Mouse (Mus musculus): Measurements from ENCODE around the gene Tcte1. TPM values are rescaled to one million over a fixed set of nuclear protein-coding genes. Genes with fewer than 3 reads are reported as not detected.

Tcte1 gene
- polyA plus RNA-seq, 1 experiment from 2014 or later = 2.9 TPM

GRCm38 (mm10) chr17:45582188-45582587 lies 59.0 kb downstream of the Tcte1 start:
- H3K36me3 ChIP-seq = 0 out of 2 replicates have a peak, but pooled peaks cover 4% of the 10 kb centered on the region
- no peak overlapping the region for H3K9ac ChIP-seq (replicated peaks)
- H3K4me2 ChIP-seq = no peak overlapping the region
- no peaks in the 10 kb centered on the region for H3K27me3 ChIP-seq (replicated peaks)
- WGBS = 94% methylated on average over 6 of the region's 6 CpGs
- H3K4me1 ChIP-seq = peaks cover 24% of the 10 kb centered on the region
- no peaks in the 10 kb centered on the region for H3K9me3 ChIP-seq (replicated peaks)
- H3K27ac ChIP-seq (replicated peaks) = no peak overlapping the region
- H3K4me3 ChIP-seq (replicated peaks) = no peak overlapping the region
- no peak for ATAC-seq (ENCODE audit: low FRiP score)

- Histone ChIP-seq H3K27me3 (replicated peaks) (no peaks in the 10 kb centered on the region), H3K36me3 (0 out of 2 replicates have a peak, but pooled peaks cover 4% of the 10 kb centered on the region), H3K4me1 (peaks cover 24% of the 10 kb centered on the region), H3K4me2 (no peak overlapping the region), H3K27ac (replicated peaks) (no peak overlapping the region), H3K9me3 (replicated peaks) (no peaks in the 10 kb centered on the region), H3K4me3 (replicated peaks) (no peak overlapping the region), H3K9ac (replicated peaks) (no peak overlapping the region)
- 77% methylated on average over 6 of the region's 6 CpGs for WGBS
- ATAC-seq (ENCODE audit: low FRiP score) = no peak
Observed at GRCm38 (mm10) chr17:45582715-45583355, 59.6 kb downstream of the Tcte1 start.

DNA sequence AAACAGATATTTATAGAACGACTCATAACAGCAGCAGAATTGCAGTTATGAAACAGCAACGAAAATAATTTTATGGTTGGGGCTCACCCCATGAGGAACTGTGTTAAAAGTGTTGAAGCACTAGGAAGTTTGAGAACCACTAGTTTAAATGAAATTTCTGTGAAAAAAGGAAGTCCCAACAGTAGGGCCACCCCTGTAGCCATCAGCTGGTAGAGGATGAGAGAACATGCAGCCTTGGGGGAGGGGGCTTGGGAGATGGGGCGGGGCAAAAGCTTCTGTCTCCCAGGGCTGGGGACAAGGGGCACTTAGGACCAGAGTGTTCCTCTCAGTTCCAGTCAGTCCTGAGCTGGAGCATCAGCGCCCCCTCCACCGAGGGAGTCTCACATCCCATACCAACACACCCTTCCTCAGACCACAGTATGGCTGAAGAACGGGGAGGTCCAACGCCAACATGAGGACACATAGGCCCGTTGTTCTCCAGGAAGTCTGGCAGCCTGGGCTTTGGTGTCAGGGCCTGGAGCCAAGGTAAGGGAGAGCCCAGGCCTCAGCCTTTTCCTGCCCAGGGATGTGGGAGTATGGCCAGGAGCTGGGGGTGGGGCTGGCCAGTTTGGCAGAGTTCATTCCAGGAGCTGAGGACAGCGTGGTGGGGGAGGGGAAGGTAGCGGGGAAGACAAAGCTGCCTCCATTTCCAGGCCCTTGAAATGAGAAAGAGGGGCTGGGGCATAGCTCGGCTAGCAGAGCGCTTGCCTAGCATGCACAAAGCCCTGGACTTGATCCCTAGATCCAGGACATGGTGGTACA lies 61.1 kb downstream of the Tcte1 start:
- H3K4me3 ChIP-seq (replicated peaks) = no peak overlapping the region
- ATAC-seq (ENCODE audit: low FRiP score) = peak; percentile 61
- H3K4me1 ChIP-seq = peaks cover 24% of the 10 kb centered on the region
- no peaks in the 10 kb centered on the region for H3K9me3 ChIP-seq (replicated peaks)
- no peaks in the 10 kb centered on the region for H3K27me3 ChIP-seq (replicated peaks)
- WGBS = 37% methylated on average over 12 of the region's 12 CpGs
- H3K27ac ChIP-seq (replicated peaks) = peak overlapping the region; percentile 62
- 0 out of 2 replicates have a peak, but pooled peaks cover 4% of the 10 kb centered on the region for H3K36me3 ChIP-seq
- no peak overlapping the region for H3K4me2 ChIP-seq
- H3K9ac ChIP-seq (replicated peaks) = no peak overlapping the region

DNA sequence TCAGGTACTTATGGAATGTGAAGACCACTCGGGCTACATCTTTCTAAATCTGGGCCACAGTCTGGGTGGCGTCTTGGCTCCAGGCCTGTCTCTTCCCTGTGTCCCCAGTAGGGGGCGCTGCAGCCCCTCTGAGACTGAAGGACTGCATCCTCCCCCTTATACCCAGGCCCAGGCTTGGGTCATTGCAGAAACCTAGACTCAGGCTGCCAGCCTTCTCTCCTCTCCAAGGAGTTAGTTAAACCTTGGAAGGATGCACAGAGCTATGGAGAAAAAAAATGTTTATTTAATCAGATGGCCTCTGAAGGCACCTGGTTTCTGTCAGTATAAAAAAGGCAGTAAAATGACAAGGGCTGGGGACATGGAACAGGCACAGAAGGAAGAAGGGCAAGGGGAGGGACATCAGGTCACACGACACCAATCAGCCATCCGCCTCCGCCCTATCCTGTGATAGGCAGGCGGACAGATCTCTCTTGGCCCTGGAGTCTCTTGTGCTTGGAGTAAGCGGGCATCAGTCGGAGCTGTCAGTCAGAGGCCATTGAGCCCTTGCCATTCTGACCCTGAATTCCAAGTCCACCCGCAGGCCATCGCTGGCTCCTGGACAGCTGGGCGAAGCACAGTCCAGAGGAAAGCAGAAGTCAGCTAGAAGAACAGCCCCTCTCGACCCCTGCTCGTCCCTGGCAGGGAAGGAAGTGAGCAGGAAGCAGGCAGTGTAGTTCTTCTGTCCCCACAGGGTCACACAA lies 61.9 kb downstream of the Tcte1 start:
- H3K4me2 ChIP-seq = no peak overlapping the region
- H3K36me3 ChIP-seq = 0 out of 2 replicates have a peak, but pooled peaks cover 4% of the 10 kb centered on the region
- 45% methylated on average over 14 of the region's 14 CpGs for WGBS
- no peaks in the 10 kb centered on the region for H3K27me3 ChIP-seq (replicated peaks)
- no peak overlapping the region for H3K9ac ChIP-seq (replicated peaks)
- H3K27ac ChIP-seq (replicated peaks) = peak overlapping the region; percentile 62
- no peak overlapping the region for H3K4me3 ChIP-seq (replicated peaks)
- peak; percentile 35 for ATAC-seq (ENCODE audit: low FRiP score)
- H3K9me3 ChIP-seq (replicated peaks) = no peaks in the 10 kb centered on the region
- peaks cover 24% of the 10 kb centered on the region for H3K4me1 ChIP-seq

DNA sequence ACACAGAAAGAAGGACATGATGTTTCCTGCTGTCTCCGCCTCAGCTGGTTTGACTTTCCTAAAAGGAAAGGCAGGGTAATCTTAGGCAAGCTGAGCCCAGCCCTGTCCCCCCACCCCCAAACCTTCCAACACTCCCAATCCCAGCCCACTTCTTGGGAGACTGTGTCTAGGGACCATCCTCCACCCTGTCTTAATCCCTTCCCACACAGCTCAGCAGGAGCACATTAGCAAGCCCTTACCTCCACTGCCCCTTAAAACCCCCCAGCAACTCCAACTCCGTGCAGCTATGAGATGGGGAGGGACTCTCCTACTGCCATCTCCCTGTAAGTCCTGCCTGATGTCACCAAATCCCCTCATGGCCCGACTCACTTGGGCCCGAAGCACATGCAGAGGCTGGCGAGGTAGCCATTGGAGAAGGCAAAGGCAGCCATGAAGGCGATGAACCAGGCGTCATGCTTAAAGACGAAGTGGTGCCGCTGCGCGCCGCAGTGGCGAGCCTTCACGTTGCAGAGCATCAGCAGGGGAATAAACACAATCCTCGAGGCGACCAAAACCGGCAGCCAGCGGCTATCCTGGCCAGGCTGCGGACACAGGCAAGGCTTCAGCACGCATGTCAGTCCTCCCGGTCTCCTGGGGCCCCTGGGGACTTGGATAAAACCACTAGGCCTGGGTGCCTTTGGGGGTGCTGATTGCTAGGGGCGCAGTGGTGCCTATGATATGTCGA lies 62.7 kb downstream of the Tcte1 start:
- Histone ChIP-seq H3K36me3 (0 out of 2 replicates have a peak, but pooled peaks cover 4% of the 10 kb centered on the region), H3K4me2 (no peak overlapping the region), H3K4me3 (replicated peaks) (no peak overlapping the region), H3K4me1 (peaks cover 23% of the 10 kb centered on the region), H3K27me3 (replicated peaks) (no peaks in the 10 kb centered on the region), H3K27ac (replicated peaks) (peak overlapping the region; percentile 62), H3K9me3 (replicated peaks) (no peaks in the 10 kb centered on the region), H3K9ac (replicated peaks) (no peak overlapping the region)
- ATAC-seq (ENCODE audit: low FRiP score) = no peak
- 78% methylated on average over 23 of the region's 23 CpGs for WGBS

- no peaks in the 10 kb centered on the region for H3K27me3 ChIP-seq (replicated peaks)
- peaks cover 18% of the 10 kb centered on the region for H3K4me1 ChIP-seq
- H3K9me3 ChIP-seq (replicated peaks) = no peaks in the 10 kb centered on the region
- no peak overlapping the region for H3K27ac ChIP-seq (replicated peaks)
- H3K4me2 ChIP-seq = no peak overlapping the region
- WGBS = over 99% methylated on average over 3 of the region's 3 CpGs
- ATAC-seq (ENCODE audit: low FRiP score) = no peak
- no peak overlapping the region for H3K4me3 ChIP-seq (replicated peaks)
- H3K36me3 ChIP-seq = 0 out of 2 replicates have a peak, but pooled peaks cover 4% of the 10 kb centered on the region
- no peak overlapping the region for H3K9ac ChIP-seq (replicated peaks)
Observed at GRCm38 (mm10) chr17:45586449-45586837, 63.2 kb downstream of the Tcte1 start.

DNA sequence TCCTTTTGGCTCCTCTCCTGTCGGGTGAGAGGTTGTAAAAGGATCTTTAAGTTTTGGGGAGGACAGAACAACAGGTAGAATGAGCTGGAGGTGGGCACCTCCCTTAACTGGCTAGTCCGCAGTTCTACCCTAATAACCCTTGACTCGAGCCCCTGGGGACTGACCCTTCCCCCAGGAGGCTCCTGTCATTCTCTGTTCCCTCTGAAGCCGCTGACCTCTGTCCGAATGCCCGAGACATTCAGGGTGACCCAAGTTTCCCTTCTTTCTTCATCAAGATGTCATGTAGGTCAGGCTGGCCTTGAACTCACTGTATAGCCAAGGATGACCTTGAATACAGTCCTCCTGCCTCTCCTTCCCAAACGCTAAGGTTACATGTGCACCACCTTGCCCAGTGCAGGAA lies 65.1 kb downstream of the Tcte1 start:
- Histone ChIP-seq H3K4me2 (no peak overlapping the region), H3K36me3 (0 out of 2 replicates have a peak, but pooled peaks cover 4% of the 10 kb centered on the region), H3K9me3 (replicated peaks) (no peaks in the 10 kb centered on the region), H3K27ac (replicated peaks) (no peak overlapping the region), H3K9ac (replicated peaks) (no peak overlapping the region), H3K27me3 (replicated peaks) (no peaks in the 10 kb centered on the region; the same call in 1 of the 2 replicates), H3K4me1 (peaks cover 33% of the 10 kb centered on the region), H3K4me3 (replicated peaks) (no peak overlapping the region)
- WGBS = 92% methylated on average over 7 of the region's 7 CpGs
- ATAC-seq (ENCODE audit: low FRiP score) = no peak

DNA sequence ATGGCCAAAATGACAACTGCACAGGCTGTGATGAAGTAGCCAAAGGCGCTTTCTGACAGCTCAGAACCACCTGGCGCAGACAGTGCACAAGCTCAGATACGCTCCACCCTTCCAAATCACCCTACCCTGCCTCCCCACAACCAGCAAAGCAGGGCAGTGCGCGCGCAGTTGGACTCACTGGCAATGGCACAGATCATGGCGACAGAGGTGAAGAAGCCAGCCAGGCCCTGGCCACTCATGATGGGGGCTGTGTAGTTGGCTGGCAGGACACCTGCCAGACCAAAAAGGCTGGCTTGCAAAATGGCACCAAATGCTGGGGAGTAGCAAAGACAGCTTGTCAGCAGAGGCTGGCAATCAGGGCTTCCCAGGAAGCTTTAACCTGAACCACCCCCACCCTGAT lies 66.0 kb downstream of the Tcte1 start:
- WGBS = 99% methylated on average over 7 of the region's 7 CpGs
- H3K4me2 ChIP-seq = no peak overlapping the region
- H3K9me3 ChIP-seq (replicated peaks) = no peaks in the 10 kb centered on the region

GRCm38 (mm10) chr17:45589844-45590243 lies 66.6 kb downstream of the Tcte1 start:
- Histone ChIP-seq H3K27ac (replicated peaks) (no peak overlapping the region), H3K9ac (replicated peaks) (no peak overlapping the region), H3K27me3 (replicated peaks) (peaks cover 4% of the 10 kb centered on the region; the same call in 1 of the 2 replicates), H3K4me3 (replicated peaks) (no peak overlapping the region), H3K4me1 (peaks cover 40% of the 10 kb centered on the region), H3K4me2 (no peak overlapping the region), H3K9me3 (replicated peaks) (no peaks in the 10 kb centered on the region), H3K36me3 (0 out of 2 replicates have a peak, but pooled peaks cover 4% of the 10 kb centered on the region)
- WGBS = 94% methylated on average over 8 of the region's 8 CpGs
- no peak for ATAC-seq (ENCODE audit: low FRiP score)

More for the DNA sequence above, 66.0 kb downstream of the Tcte1 start:
- no peak overlapping the region for H3K4me3 ChIP-seq (replicated peaks)
- peaks cover 40% of the 10 kb centered on the region for H3K4me1 ChIP-seq
- H3K27ac ChIP-seq (replicated peaks) = no peak overlapping the region
- ATAC-seq (ENCODE audit: low FRiP score) = no peak
- H3K9ac ChIP-seq (replicated peaks) = no peak overlapping the region
- H3K27me3 ChIP-seq (replicated peaks) = peaks cover 4% of the 10 kb centered on the region; the same call in 1 of the 2 replicates
- 0 out of 2 replicates have a peak, but pooled peaks cover 4% of the 10 kb centered on the region for H3K36me3 ChIP-seq

DNA sequence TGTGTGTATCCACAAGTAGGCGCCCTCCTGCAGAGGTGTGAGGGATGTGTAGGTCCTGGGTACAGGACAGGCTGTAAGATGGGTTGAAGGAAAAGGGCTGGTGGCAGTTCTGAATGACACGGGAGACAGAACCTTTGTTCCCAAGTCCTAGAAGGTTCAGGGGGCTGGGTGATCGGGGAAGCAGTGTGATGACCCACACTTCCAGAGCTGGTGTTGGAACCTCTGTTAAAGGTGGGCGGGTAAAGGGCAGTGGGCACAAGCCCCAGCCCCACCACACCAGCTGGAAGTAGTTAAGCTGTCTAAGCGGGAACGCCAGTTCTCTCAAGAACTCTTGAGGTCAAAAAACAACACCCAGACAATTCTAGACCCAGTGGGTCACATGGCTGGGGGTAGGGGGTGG lies 67.2 kb downstream of the Tcte1 start:
- no peak overlapping the region for H3K27ac ChIP-seq (replicated peaks)
- 87% methylated on average over 6 of the region's 6 CpGs for WGBS

More for the DNA sequence above, 67.2 kb downstream of the Tcte1 start:
- no peaks in the 10 kb centered on the region for H3K9me3 ChIP-seq (replicated peaks)
- no peak overlapping the region for H3K9ac ChIP-seq (replicated peaks)
- peaks cover 4% of the 10 kb centered on the region; the same call in 1 of the 2 replicates for H3K27me3 ChIP-seq (replicated peaks)
- H3K4me1 ChIP-seq = peaks cover 41% of the 10 kb centered on the region
- no peak overlapping the region for H3K4me2 ChIP-seq
- no peak for ATAC-seq (ENCODE audit: low FRiP score)
- H3K36me3 ChIP-seq = 0 out of 2 replicates have a peak, but pooled peaks cover 4% of the 10 kb centered on the region
- no peak overlapping the region for H3K4me3 ChIP-seq (replicated peaks)

All from neural tube, embryonic 15.5 days (tissue).